Mouse (Mus musculus) heart, postnatal 0 days (tissue): ENCODE measurements at regions not wholly inside any gene's neighbourhood (a gene's known extent, or its start where the extent isn't known, plus 50 kb on each side); places are given as distances from the start of the nearest gene placed in this dataset.

Experiments
- CTCF ChIP-seq: IDR thresholded peaks from 2 replicates; pipeline ENCODE4 v1.5.1; 2016; ENCODE audit warnings: antibody characterized with exemption, control low read depth, low read depth
- EP300 ChIP-seq: IDR thresholded peaks from 2 replicates; pipeline ENCODE4 v1.6.1; 2016; ENCODE audit warnings: antibody characterized with exemption, low read depth

DNA sequence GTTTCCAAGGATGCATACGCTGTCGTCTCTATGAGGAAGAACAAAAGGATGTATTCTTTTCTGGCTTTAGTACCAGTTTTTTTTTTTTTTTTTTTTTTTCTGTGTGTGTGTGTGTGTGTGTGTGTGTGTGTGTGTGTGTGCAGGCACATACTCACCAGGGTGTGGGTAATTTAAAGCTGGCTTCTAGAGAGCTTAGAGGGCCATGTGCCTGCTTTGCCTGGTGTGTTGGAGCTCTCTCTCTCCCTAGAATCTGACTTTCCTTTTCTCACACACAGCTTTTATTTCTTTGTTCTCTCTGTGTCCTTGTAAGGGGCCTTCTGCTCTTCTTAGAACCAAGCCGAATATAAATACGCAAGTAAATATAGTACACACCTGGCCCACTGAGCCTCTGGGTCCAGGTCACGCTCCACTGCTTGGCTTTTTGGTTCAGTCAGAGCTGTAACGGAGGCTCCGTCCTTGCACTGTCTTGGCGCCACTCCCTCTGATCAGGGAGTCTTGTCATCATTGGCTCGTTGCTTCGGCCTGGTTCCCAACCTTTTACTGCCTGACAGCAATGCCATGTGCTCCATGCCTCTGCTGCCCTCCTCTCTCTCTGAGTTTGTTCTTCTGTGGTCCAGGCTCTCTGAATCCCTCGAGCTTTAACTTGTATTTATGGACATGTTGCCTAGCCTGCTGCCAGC lies 283.7 kb upstream of the Cnr1 start:
- TF ChIP-seq CTCF (no peak), EP300 (no peak)
